Mouse (Mus musculus) gastrocnemius, adult 2 months (tissue): ENCODE measurements around the gene Fabp6. TPM values are rescaled to one million over a fixed set of nuclear protein-coding genes. Genes with fewer than 3 reads are reported as not detected.

Experiments used
- DNase-seq: peaks from one replicate; pipeline ENCODE4 v3.0.0; 2022
- H3K27ac ChIP-seq: fragments of 200-600 bp; 2 replicates; pipeline ENCODE4 v1.8.1; 2022; ENCODE audit warnings: mild to moderate bottlenecking
- H3K4me3 ChIP-seq: fragments of 200-600 bp; 2 replicates; pipeline ENCODE4 v1.8.1; 2022; ENCODE audit warnings: mild to moderate bottlenecking, moderate library complexity
- CTCF ChIP-seq: fragments of 200-600 bp; IDR thresholded peaks from 2 replicates; pipeline ENCODE4 v1.8.1; 2022; ENCODE audit warnings: antibody characterized with exemption, mild to moderate bottlenecking, moderate library complexity
- intact Hi-C: fragments of 180-260 bp; cut with DNase I; formaldehyde crosslinking; loops from one replicate; pipeline ENCODE4 v1.15.1; 2025
- total RNA-seq, 2 experiments: library from RNA; stranded (reverse); gene quantifications; 2 replicates each; pipeline ENCODE4 v1.2.3; 2021

Gene Fabp6
- total RNA-seq, 2 experiments from 2014 or later = not detected

- Histone ChIP-seq H3K4me3 (no peak overlapping the region), H3K27ac (no peak overlapping the region)
- intact Hi-C loops = loop anchor here (10.0 kb wide), 1 partner anchor 124 kb away; no protein-coding TSS in a partner anchor
- TF ChIP-seq CTCF = no peak
- no peak for DNase-seq
These were observed 17.1 kb upstream of the Fabp6 start for GRCm38 (mm10) chr11:43618403-43618802.

- H3K4me3 ChIP-seq = no peak overlapping the region
- peak; percentile 26 for DNase-seq
- H3K27ac ChIP-seq = no peak overlapping the region
- intact Hi-C loops = loop anchor here (10.0 kb wide), 1 partner anchor 123 kb away; no protein-coding TSS in a partner anchor
- TF ChIP-seq CTCF = no peak
These were observed 16.6 kb upstream of the Fabp6 start for GRCm38 (mm10) chr11:43617924-43618323.

- Histone ChIP-seq H3K4me3 (no peak overlapping the region), H3K27ac (no peak overlapping the region)
- DNase-seq = peak; percentile 74
- intact Hi-C loops = loop anchor here (10.0 kb wide), 1 partner anchor 118 kb away; no protein-coding TSS in a partner anchor
- TF ChIP-seq CTCF = peak; percentile 72
These were observed 11.6 kb upstream of the Fabp6 start for GRCm38 (mm10) chr11:43612834-43613488.

GRCm38 (mm10) chr11:43610662-43611033 lies 9.3 kb upstream of the Fabp6 start:
- DNase-seq = no peak
- H3K27ac ChIP-seq = no peak overlapping the region
- no peak for TF ChIP-seq CTCF
- H3K4me3 ChIP-seq = no peak overlapping the region
- intact Hi-C loops = loop anchor here (10.0 kb wide), 1 partner anchor 116 kb away; no protein-coding TSS in a partner anchor

- intact Hi-C loops = loop anchor here (10.0 kb wide), 1 partner anchor 115 kb away; no protein-coding TSS in a partner anchor
- Histone ChIP-seq H3K27ac (no peak overlapping the region), H3K4me3 (no peak overlapping the region)
- TF ChIP-seq CTCF = no peak
- no peak for DNase-seq
These were observed 8.8 kb upstream of the Fabp6 start for GRCm38 (mm10) chr11:43610006-43610661.

GRCm38 (mm10) chr11:43608440-43608839 lies 7.1 kb upstream of the Fabp6 start:
- DNase-seq = no peak
- Histone ChIP-seq H3K4me3 (no peak overlapping the region), H3K27ac (no peak overlapping the region)
- intact Hi-C loops = no loop called here
- TF ChIP-seq CTCF = no peak

- Histone ChIP-seq H3K27ac (no peak overlapping the region), H3K4me3 (no peak overlapping the region)
- TF ChIP-seq CTCF = no peak
- intact Hi-C loops = no loop called here
- no peak for DNase-seq
These were observed 4.5 kb upstream of the Fabp6 start for GRCm38 (mm10) chr11:43605859-43606258.

GRCm38 (mm10) chr11:43604891-43605290 lies 3.6 kb upstream of the Fabp6 start:
- no peak for DNase-seq
- H3K27ac ChIP-seq = no peak overlapping the region
- no peak for TF ChIP-seq CTCF
- intact Hi-C loops = no loop called here
- H3K4me3 ChIP-seq = no peak overlapping the region

GRCm38 (mm10) chr11:43604207-43604606 lies 2.9 kb upstream of the Fabp6 start:
- no peak for TF ChIP-seq CTCF
- intact Hi-C loops = no loop called here
- no peak for DNase-seq
- Histone ChIP-seq H3K4me3 (no peak overlapping the region), H3K27ac (no peak overlapping the region)

- Histone ChIP-seq H3K27ac (no peak overlapping the region), H3K4me3 (no peak overlapping the region)
- no peak for TF ChIP-seq CTCF
- no peak for DNase-seq
- intact Hi-C loops = no loop called here
These were observed 11.7 kb downstream of the Fabp6 start for GRCm38 (mm10) chr11:43589530-43590072.

GRCm38 (mm10) chr11:43586324-43587090 lies 14.8 kb downstream of the Fabp6 start, which contains the start of gene 4933415A04Rik:
TSS of gene 4933415A04Rik (plus strand) at chr11:43587040.
- intact Hi-C loops = loop anchor here (1.0 kb wide), 1 partner anchor 92 kb away; no protein-coding TSS in a partner anchor
- Histone ChIP-seq H3K27ac (no peak within 1 kb of the TSS), H3K4me3 (no peak within 1 kb of the TSS)
- TF ChIP-seq CTCF = peak; percentile 73
- peak; percentile 70 for DNase-seq

GRCm38 (mm10) chr11:43585211-43586005 lies 15.9 kb downstream of the Fabp6 start:
- Histone ChIP-seq H3K4me3 (no peak overlapping the region), H3K27ac (no peak overlapping the region)
- intact Hi-C loops = loop anchor here (1.0 kb wide), 1 partner anchor 91 kb away; no protein-coding TSS in a partner anchor
- no peak for DNase-seq
- TF ChIP-seq CTCF = no peak
